Mouse (Mus musculus): ENCODE data around the gene Gm3526.
"Not testable (repeated sequence)": the region's sequence is repeated elsewhere in the genome, so short reads cannot be mapped to it uniquely, and the experiment has no call there.

The Gm3526 gene

GRCm38 (mm10) chr14:5260480-5260879 lies at the start of gene Gm3526:
Gene Gm3526 (minus strand): TSS chr14:5260580.
- not testable (repeated sequence) for DNase-seq

Measured in lung, postnatal 14 days (tissue).